15 mouse cellular contexts compared by ENCODE assay signal in genomic region chrX:36972951-36973471, GRCm38 (mm10). TPM values are rescaled to one million over a fixed set of nuclear protein-coding genes. Genes with fewer than 3 reads are reported as not detected.
DNase-seq lines count a peak whose midpoint lies in the region; ATAC-seq lines count a peak whose summit lies in the region.
"Had no signal": no experiment of that assay in that cellular context is flagged by ENCODE, and none has a peak within 500 bp of the region (broad histone marks: within the 10 kb centered on the region; RNA-seq: fewer than 3 reads in every experiment).

No protein-coding gene starts in this region.

- WGBS in heart, embryonic 11.5 days (ENCODE audit: insufficient replicate concordance), result 59% methylated on average over 5 of the region's 5 CpGs
- 61% methylated on average over 5 of the region's 5 CpGs for WGBS in heart, embryonic 10.5 days

- no peaks in the 10 kb centered on the region for H3K36me3 ChIP-seq in heart, embryonic 11.5 days (ENCODE audit: control insufficient read depth, insufficient read depth, low read length)
- no peaks in the 10 kb centered on the region for H3K36me3 ChIP-seq in heart, embryonic 10.5 days
- H3K36me3 ChIP-seq: lung, embryonic 15.5 days had no signal

- H3K27ac ChIP-seq in heart, embryonic 11.5 days (ENCODE audit: low read depth, low read length), result no peak overlapping the region; the same call in 1 of the 2 replicates
- H3K27ac ChIP-seq in heart, embryonic 10.5 days, result no peak overlapping the region
- H3K27ac ChIP-seq: hindbrain, embryonic 14.5 days; kidney, postnatal 0 days; limb, embryonic 13.5 days; lung, embryonic 15.5 days had no signal

- H3K4me3 ChIP-seq in heart, embryonic 11.5 days (ENCODE audit: low read depth, low read length), result no peak overlapping the region
- H3K4me3 ChIP-seq in heart, embryonic 10.5 days, result no peak overlapping the region
- H3K4me3 ChIP-seq: limb, embryonic 13.5 days; lung, embryonic 15.5 days had no signal

- H3K9me3 ChIP-seq in heart, embryonic 11.5 days (replicated peaks; ENCODE audit: control insufficient read depth, low read length), result no peaks in the 10 kb centered on the region
- no peaks in the 10 kb centered on the region for H3K9me3 ChIP-seq in heart, embryonic 10.5 days
- H3K9me3 ChIP-seq: limb, embryonic 13.5 days; lung, embryonic 15.5 days had no signal

- no peaks in the 10 kb centered on the region for H3K27me3 ChIP-seq in heart, embryonic 11.5 days (ENCODE audit: control insufficient read depth, insufficient read depth, low read length)
- no peaks in the 10 kb centered on the region for H3K27me3 ChIP-seq in heart, embryonic 10.5 days (ENCODE audit: insufficient read depth, poor library complexity, severe bottlenecking)
- H3K27me3 ChIP-seq: limb, embryonic 13.5 days; lung, embryonic 15.5 days had no signal

- no peak for ATAC-seq in cerebellum, adult (ENCODE audit: insufficient number of reproducible peaks, low FRiP score, low TSS enrichment)
- ATAC-seq in heart, embryonic 11.5 days (replicated peaks; ENCODE audit: insufficient number of reproducible peaks, low FRiP score, low TSS enrichment), result 0 out of 2 replicates have a peak, but pooled peaks have one; percentile 65
- ATAC-seq: intestine, embryonic 16.5 days; midbrain, embryonic 16.5 days had no signal

- intact Hi-C loops in heart, postnatal 10 days (cut with DNase I), result no loop called here

- H3K9ac ChIP-seq in heart, embryonic 11.5 days (ENCODE audit: low read depth, low read length), result no peak overlapping the region
- H3K9ac ChIP-seq: hindbrain, embryonic 14.5 days; limb, embryonic 13.5 days; lung, embryonic 15.5 days had no signal

- no peak overlapping the region for H3K4me2 ChIP-seq in heart, embryonic 11.5 days
- H3K4me2 ChIP-seq: hindbrain, embryonic 14.5 days; limb, embryonic 13.5 days; lung, embryonic 15.5 days had no signal

- no peaks in the 10 kb centered on the region for H3K4me1 ChIP-seq in heart, embryonic 11.5 days (ENCODE audit: control insufficient read depth, insufficient read depth, low read length)
- no peaks in the 10 kb centered on the region for H3K4me1 ChIP-seq in heart, embryonic 10.5 days
- H3K4me1 ChIP-seq: limb, embryonic 13.5 days; lung, embryonic 15.5 days had no signal

- DNase-seq in cerebellum, adult 9-10 months, result peak; percentile 30
- DNase-seq in heart, embryonic 10.5 days (ENCODE audit: low spot score), result no peak
- peak; percentile 10 for DNase-seq in adrenal gland, postnatal 25 days
- DNase-seq in heart, postnatal 10 days, result peak; percentile 40 to 50
- DNase-seq in right cerebral cortex, postnatal 4 days, result no peak
- no peak for DNase-seq in frontal cortex, adult 2 months (ENCODE audit: extremely low spot score in 1 of 2, low spot score in 1 of 2)
- DNase-seq: cerebellum, adult 8-10 months had no signal

RNA-seq across cellular contexts. Expression of gene Sept6, which starts 18.6 kb away (rescaled TPM):
- 24.8 and 25.5 TPM in 2 replicates for polyA plus RNA-seq in heart, embryonic 11.5 days (2014; fragmentation: Nextera tagmentation; extraction: Ambion mirVana)
- polyA plus RNA-seq in heart, embryonic 10.5 days (2016; fragmentation: Nextera tagmentation; extraction: Ambion mirVana), result 14.9 and 19.0 TPM in 2 replicates
- total RNA-seq in adrenal gland, postnatal 25 days (2021), result 15.7 and 23.0 TPM in 2 replicates
- 10 to 100 TPM; 23.2 to 25.0 TPM for total RNA-seq in heart, postnatal 10 days (2021)
- polyA plus RNA-seq in frontal cortex, adult 2 months (2012; rRNA removed), result 38.6 and 40.7 TPM in 2 replicates

Comparison
In these comparisons a context has a peak if more than half of its experiments do, and no peak if none do; other contexts are left out.
1. DNase-seq: peak in cerebellum, adult 9-10 months (single experiment), adrenal gland, postnatal 25 days (single experiment) and heart, postnatal 10 days (2 of 2); none in heart, embryonic 10.5 days (single experiment), right cerebral cortex, postnatal 4 days (single experiment) and frontal cortex, adult 2 months (0 of 2).